Mouse (Mus musculus): ENCODE measurements around the gene Speer4f2. TPM values are rescaled to one million over a fixed set of nuclear protein-coding genes. Genes with fewer than 3 reads are reported as not detected.
"Not testable (repeated sequence)": the region's sequence is repeated elsewhere in the genome, so short reads cannot be mapped to it uniquely, and the experiment has no call there.

Gene Speer4f2
- polyA plus RNA-seq (2012; fragmentation: generic; extraction: Trizol): not detected
- long read RNA-seq, experiment 1: 0 reads
- long read RNA-seq, experiment 2: 0 reads

DNA sequence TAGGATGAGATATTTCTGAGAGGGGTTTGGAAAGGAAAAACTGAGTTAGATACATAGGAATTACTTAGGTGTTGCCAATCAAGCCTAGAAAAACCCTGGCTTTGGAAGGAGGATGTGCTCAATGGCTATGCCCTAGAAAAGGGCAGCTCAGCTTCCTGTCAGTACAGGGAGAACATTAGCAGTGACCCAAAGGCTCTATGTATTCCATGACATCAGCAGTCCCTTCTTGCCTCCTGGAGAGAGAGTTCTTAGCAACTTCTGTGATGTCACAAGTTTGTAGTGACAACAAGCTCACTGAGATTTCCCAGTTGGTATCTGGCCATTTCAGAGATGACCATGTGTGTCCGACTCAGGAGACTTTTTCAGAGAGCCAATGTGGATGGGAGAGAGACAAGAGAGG is at the start of gene Speer4f2:
TSS of gene Speer4f2 (plus strand) at position 301 of the 400 bp plus-strand sequence.
- not testable (repeated sequence) for H3K79me3 ChIP-seq (ENCODE audit: low read depth); H3K4me3 ChIP-seq (ENCODE audit: insufficient read depth, poor library complexity, severe bottlenecking); H3K27me3 ChIP-seq (ENCODE audit: control insufficient read depth, insufficient read depth, insufficient read length); H3K79me2 ChIP-seq (ENCODE audit: control insufficient read depth, insufficient read depth); H3K36me3 ChIP-seq (ENCODE audit: control insufficient read depth, insufficient read depth); H3ac ChIP-seq (ENCODE audit: control insufficient read depth, insufficient read length, low read depth)

DNA sequence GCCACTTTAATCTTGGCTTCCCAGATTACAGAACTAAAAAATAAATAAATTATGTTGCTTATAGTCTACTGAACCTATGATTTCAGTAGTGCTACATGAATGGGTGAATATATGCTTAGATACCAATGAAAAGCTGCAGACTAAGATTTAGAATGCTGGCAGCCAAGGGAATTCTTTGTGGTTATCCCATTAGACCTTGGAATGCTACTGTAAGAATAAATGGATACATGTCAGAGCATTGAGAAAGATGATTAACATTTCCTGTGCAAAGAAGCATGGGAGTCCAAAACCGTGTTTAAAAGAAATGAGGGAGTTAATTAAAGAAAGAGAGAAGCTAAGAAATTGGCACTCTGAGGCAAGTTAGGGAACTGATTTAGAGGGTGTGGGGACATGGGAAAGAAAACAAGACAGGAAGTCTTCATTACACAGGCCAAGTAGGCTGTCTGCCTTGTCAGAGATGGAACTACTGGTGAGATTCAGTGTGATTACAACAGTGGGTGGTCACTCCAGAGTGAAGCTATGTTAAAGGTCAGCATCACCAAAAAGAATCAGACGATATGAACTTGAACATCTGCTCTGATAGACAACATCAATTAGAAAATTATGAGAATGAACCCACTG is 43.9 kb upstream of the Speer4f2 start:
- Histone ChIP-seq H3ac (ENCODE audit: control insufficient read depth, insufficient read length, low read depth) (no peak overlapping the region), H3K36me3 (ENCODE audit: control insufficient read depth, insufficient read depth) (no peaks in the 10 kb centered on the region), H3K27me3 (ENCODE audit: control insufficient read depth, insufficient read depth, insufficient read length) (no peaks in the 10 kb centered on the region), H3K79me3 (ENCODE audit: low read depth) (no peaks in the 10 kb centered on the region), H3K79me2 (ENCODE audit: control insufficient read depth, insufficient read depth) (no peaks in the 10 kb centered on the region), H3K4me3 (ENCODE audit: insufficient read depth, poor library complexity, severe bottlenecking) (no peak overlapping the region)
- TF ChIP-seq MYOG (IDR thresholded peaks at IDR 0.05; ENCODE audit: control insufficient read depth, extremely low read depth, insufficient read length) (no peak), CEBPB (IDR thresholded peaks at IDR 0.05; ENCODE audit: low read depth) (no peak), CTCF (IDR thresholded peaks at IDR 0.05; ENCODE audit: control insufficient read depth, insufficient read depth, insufficient read length) (no peak)

DNA sequence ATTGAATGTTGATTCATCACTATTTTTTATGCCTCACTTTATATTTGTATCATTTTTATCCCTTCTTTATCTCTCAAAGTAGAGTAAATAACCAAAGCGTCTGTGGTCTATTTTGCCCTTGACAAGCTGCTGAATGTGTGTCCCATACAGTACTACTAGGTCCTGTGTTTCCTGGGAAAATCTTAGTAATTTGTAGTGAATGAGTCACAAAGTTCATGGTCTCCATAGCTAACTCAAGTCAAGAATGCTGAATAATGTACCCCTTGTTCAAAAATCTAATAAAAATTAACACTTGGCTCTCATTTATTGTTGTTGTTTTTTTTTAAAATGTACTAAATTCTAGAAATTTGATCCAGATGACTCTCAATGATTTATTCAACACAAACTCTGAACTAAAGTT is 38.1 kb upstream of the Speer4f2 start:
- TF ChIP-seq MYOD1 (IDR thresholded peaks at IDR 0.05; ENCODE audit: control insufficient read depth, insufficient read length, low read depth) (no peak), FOSL1 (IDR thresholded peaks at IDR 0.05; ENCODE audit: insufficient read depth, low read length, poor library complexity, severe bottlenecking) (no peak), USF1 (IDR thresholded peaks at IDR 0.05; ENCODE audit: low read depth) (no peak), MYOG (IDR thresholded peaks at IDR 0.05; ENCODE audit: control insufficient read depth, extremely low read depth, insufficient read length) (no peak), MAX (IDR thresholded peaks at IDR 0.05) (no peak), CTCF (IDR thresholded peaks at IDR 0.05; ENCODE audit: control insufficient read depth, insufficient read depth, insufficient read length) (no peak), CEBPB (IDR thresholded peaks at IDR 0.05; ENCODE audit: low read depth) (no peak)
- Histone ChIP-seq H3K36me3 (ENCODE audit: control insufficient read depth, insufficient read depth) (no peaks in the 10 kb centered on the region), H3K27me3 (ENCODE audit: control insufficient read depth, insufficient read depth, insufficient read length) (no peaks in the 10 kb centered on the region), H3ac (ENCODE audit: control insufficient read depth, insufficient read length, low read depth) (no peak overlapping the region), H3K79me2 (ENCODE audit: control insufficient read depth, insufficient read depth) (no peaks in the 10 kb centered on the region), H3K79me3 (ENCODE audit: low read depth) (no peaks in the 10 kb centered on the region), H3K4me3 (ENCODE audit: insufficient read depth, poor library complexity, severe bottlenecking) (no peak overlapping the region)

DNA sequence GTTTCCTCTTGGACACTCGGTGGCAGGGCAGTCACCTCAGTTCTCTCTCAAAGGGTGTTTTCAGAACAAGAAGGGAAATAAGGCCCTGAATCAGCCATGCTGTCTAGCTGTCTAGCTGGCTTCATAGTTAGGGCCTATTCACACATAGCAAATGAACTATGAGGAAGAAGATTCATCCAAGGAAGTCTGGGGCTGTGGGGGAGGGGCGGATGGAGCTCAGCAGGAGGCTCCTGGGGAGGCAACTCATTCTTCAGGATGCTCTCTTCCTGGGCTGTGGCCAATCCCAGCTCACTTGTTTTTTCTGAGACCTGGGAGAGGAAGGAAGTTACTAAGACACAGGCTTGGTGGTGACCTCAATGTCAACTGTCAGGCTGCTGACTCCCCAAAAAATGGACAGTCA is 27.2 kb upstream of the Speer4f2 start:
- not testable (repeated sequence) for H3K36me3 ChIP-seq (ENCODE audit: control insufficient read depth, insufficient read depth); H3ac ChIP-seq (ENCODE audit: control insufficient read depth, insufficient read length, low read depth); H3K4me3 ChIP-seq (ENCODE audit: insufficient read depth, poor library complexity, severe bottlenecking); H3K79me2 ChIP-seq (ENCODE audit: control insufficient read depth, insufficient read depth); H3K79me3 ChIP-seq (ENCODE audit: low read depth); H3K27me3 ChIP-seq (ENCODE audit: control insufficient read depth, insufficient read depth, insufficient read length)

DNA sequence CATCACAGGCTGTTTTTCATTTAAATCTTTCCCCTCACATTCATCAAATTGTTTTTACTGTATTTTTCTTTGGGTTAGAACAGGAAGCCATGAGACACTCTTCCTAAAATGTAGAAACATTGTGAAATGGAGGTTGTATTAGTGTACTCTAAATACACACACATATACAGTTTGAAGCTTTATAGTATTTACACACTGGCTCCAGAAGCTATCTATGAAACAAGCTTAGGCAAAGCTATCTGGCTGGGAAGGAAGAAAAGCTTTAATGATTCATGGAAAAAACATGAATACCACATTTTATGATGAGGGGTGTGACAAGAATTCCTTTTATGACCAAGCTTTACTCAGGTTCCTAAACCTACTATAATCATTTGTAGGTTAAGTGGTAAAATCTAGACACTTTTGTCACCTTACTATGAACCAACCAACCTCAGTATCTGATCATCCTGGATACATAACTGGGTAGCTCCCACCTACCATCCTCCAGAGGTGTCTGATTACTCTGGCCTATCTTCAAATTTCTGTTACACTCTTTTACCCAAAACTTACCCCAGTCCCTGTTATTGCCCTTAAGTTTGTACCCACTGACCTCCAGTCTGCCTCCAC is 13.5 kb upstream of the Speer4f2 start:
- no peaks in the 10 kb centered on the region for H3K36me3 ChIP-seq (ENCODE audit: control insufficient read depth, insufficient read depth)
- no peaks in the 10 kb centered on the region for H3K79me3 ChIP-seq (ENCODE audit: low read depth)
- H3K4me3 ChIP-seq (ENCODE audit: insufficient read depth, poor library complexity, severe bottlenecking): no peak overlapping the region
- no peak for TF ChIP-seq MYOD1 (IDR thresholded peaks at IDR 0.05; ENCODE audit: control insufficient read depth, insufficient read length, low read depth)
- no peak for TF ChIP-seq USF1 (IDR thresholded peaks at IDR 0.05; ENCODE audit: low read depth)
- TF ChIP-seq CTCF (IDR thresholded peaks at IDR 0.05; ENCODE audit: control insufficient read depth, insufficient read depth, insufficient read length): no peak
- TF ChIP-seq CEBPB (IDR thresholded peaks at IDR 0.05; ENCODE audit: low read depth): no peak
- no peak for TF ChIP-seq MYOG (IDR thresholded peaks at IDR 0.05; ENCODE audit: control insufficient read depth, extremely low read depth, insufficient read length)
- TF ChIP-seq MAX (IDR thresholded peaks at IDR 0.05): no peak
- TF ChIP-seq FOSL1 (IDR thresholded peaks at IDR 0.05; ENCODE audit: insufficient read depth, low read length, poor library complexity, severe bottlenecking): no peak
- no peaks in the 10 kb centered on the region for H3K27me3 ChIP-seq (ENCODE audit: control insufficient read depth, insufficient read depth, insufficient read length)
- no peak overlapping the region for H3ac ChIP-seq (ENCODE audit: control insufficient read depth, insufficient read length, low read depth)
- H3K79me2 ChIP-seq (ENCODE audit: control insufficient read depth, insufficient read depth): no peaks in the 10 kb centered on the region

DNA sequence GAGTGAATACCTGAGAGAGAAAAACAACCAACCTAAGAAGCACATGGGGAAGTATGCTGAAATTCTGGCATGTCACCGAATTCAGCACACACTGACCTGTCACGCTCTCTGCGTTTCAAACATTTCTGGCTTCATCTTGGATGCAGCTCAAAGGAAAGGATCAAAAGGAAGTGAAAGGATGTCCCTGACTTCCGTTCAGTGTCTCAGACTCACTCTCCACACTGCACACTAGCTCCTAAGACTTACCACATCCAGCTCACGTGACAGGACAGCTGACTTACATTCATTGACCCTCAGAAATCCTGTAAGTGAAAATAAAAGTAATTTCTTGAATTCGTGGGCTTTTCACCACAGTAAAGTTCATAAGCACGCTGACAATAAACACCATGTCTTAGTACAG is 16.9 kb downstream of the Speer4f2 start:
- Histone ChIP-seq H3K27me3 (ENCODE audit: control insufficient read depth, insufficient read depth, insufficient read length) (no peaks in the 10 kb centered on the region), H3K79me2 (ENCODE audit: control insufficient read depth, insufficient read depth) (no peaks in the 10 kb centered on the region), H3K4me3 (ENCODE audit: insufficient read depth, poor library complexity, severe bottlenecking) (no peak overlapping the region), H3K79me3 (ENCODE audit: low read depth) (no peaks in the 10 kb centered on the region), H3ac (ENCODE audit: control insufficient read depth, insufficient read length, low read depth) (no peak overlapping the region), H3K36me3 (ENCODE audit: control insufficient read depth, insufficient read depth) (no peaks in the 10 kb centered on the region)
- TF ChIP-seq CTCF (IDR thresholded peaks at IDR 0.05; ENCODE audit: control insufficient read depth, insufficient read depth, insufficient read length) (no peak), USF1 (IDR thresholded peaks at IDR 0.05; ENCODE audit: low read depth) (peak; percentile 70)
